In genomic region chr9:108280071-108280828, GRCm38 (mm10) we compare ENCODE assay signal across 8 mouse cellular contexts. TPM values are rescaled to one million over a fixed set of nuclear protein-coding genes. Genes with fewer than 3 reads are reported as not detected.
DNase-seq lines count a peak whose midpoint lies in the region; ATAC-seq lines count a peak whose summit lies in the region.

No protein-coding gene starts in this region.

- peak overlapping the region; percentile 42; the same call in 1 of the 2 replicates for H3K27ac ChIP-seq in heart, embryonic 10.5 days
- peak overlapping the region; percentile 74 for H3K27ac ChIP-seq in stomach, embryonic 16.5 days (ENCODE audit: low read length)

- H3K4me2 ChIP-seq in stomach, embryonic 16.5 days (ENCODE audit: low read depth, low read length): no peak overlapping the region

- no peaks in the 10 kb centered on the region for H3K27me3 ChIP-seq in heart, embryonic 10.5 days (ENCODE audit: insufficient read depth, poor library complexity, severe bottlenecking)
- H3K27me3 ChIP-seq in stomach, embryonic 16.5 days (ENCODE audit: control insufficient read depth, insufficient read depth, low read length): no peaks in the 10 kb centered on the region

- peak; percentile 61 for DNase-seq in 3134 (ENCODE audit: extremely low read depth, insufficient read length, low spot score)
- DNase-seq in adrenal gland, adult (ENCODE audit: inconsistent age in 2 of 2, low spot score in 1 of 2): peak; percentile 55 to 90
- no peak for DNase-seq in heart, embryonic 10.5 days (ENCODE audit: low spot score)
- peak; percentile 87 for DNase-seq in kidney, postnatal 14 days
- DNase-seq in left cerebral cortex, adult 9 months (ENCODE audit: low spot score in 2 of 2): no peak
- DNase-seq in layer of hippocampus, postnatal 25 days (ENCODE audit: extremely low spot score in 1 of 2, low spot score in 1 of 2): no peak

- ATAC-seq in stomach, embryonic 16.5 days (ENCODE audit: insufficient read depth, low FRiP score): peak; percentile 70
- no peak for ATAC-seq in erythroblast, adult 5-6 weeks (replicated peaks; ENCODE audit: low FRiP score, poor library complexity, severe bottlenecking)

- WGBS in heart, embryonic 10.5 days: 34% methylated on average over 8 of the region's 8 CpGs
- 30% methylated on average over 8 of the region's 8 CpGs for WGBS in stomach, embryonic 16.5 days

- peaks cover 13% of the 10 kb centered on the region for H3K4me1 ChIP-seq in heart, embryonic 10.5 days
- 0 out of 2 replicates have a peak, but pooled peaks cover 5% of the 10 kb centered on the region for H3K4me1 ChIP-seq in stomach, embryonic 16.5 days (ENCODE audit: control insufficient read depth, insufficient read depth, low read length)

- H3K4me3 ChIP-seq in heart, embryonic 10.5 days: no peak overlapping the region
- no peak overlapping the region for H3K4me3 ChIP-seq in stomach, embryonic 16.5 days (replicated peaks; ENCODE audit: low read length)

- no peaks in the 10 kb centered on the region for H3K9me3 ChIP-seq in heart, embryonic 10.5 days
- H3K9me3 ChIP-seq in stomach, embryonic 16.5 days (replicated peaks; ENCODE audit: control insufficient read depth, low read length): no peaks in the 10 kb centered on the region

- no peaks in the 10 kb centered on the region for H3K36me3 ChIP-seq in heart, embryonic 10.5 days
- H3K36me3 ChIP-seq in stomach, embryonic 16.5 days (ENCODE audit: control insufficient read depth, insufficient read depth, low read length): no peaks in the 10 kb centered on the region

- H3K9ac ChIP-seq in stomach, embryonic 16.5 days (ENCODE audit: low read length): no peak overlapping the region

RNA-seq across cellular contexts. Expression of gene Nicn1, which starts 10.0 kb away (rescaled TPM):
- 21.4 and 24.2 TPM in 2 replicates for polyA plus RNA-seq in heart, embryonic 10.5 days (2016; fragmentation: Nextera tagmentation; extraction: Ambion mirVana)
- 33.1 and 36.1 TPM in 2 replicates for polyA plus RNA-seq in stomach, embryonic 16.5 days (2015; fragmentation: Nextera tagmentation; extraction: Ambion mirVana)
- 100 to 1,000 TPM in 1 of 2 experiments, 10 to 100 TPM in 1; 93.0 to 121 TPM for total RNA-seq in layer of hippocampus, postnatal 25 days (2021)
- total RNA-seq in erythroblast, adult 5-6 weeks (2015; ENCODE audit: low replicate concordance): 0.58 TPM in 1 of 2 replicates, not detected in the other
- 1.0 TPM in 1 of 2 replicates, not detected in the other for total RNA-seq in erythroblast, adult 5-6 weeks (2017; ENCODE audit: low replicate concordance)

RNA-seq across cellular contexts. Expression of gene Amt, which starts 16.4 kb away (rescaled TPM):
- 15.3 and 16.1 TPM in 2 replicates for polyA plus RNA-seq in heart, embryonic 10.5 days (2016; fragmentation: Nextera tagmentation; extraction: Ambion mirVana)
- 18.8 and 21.6 TPM in 2 replicates for polyA plus RNA-seq in stomach, embryonic 16.5 days (2015; fragmentation: Nextera tagmentation; extraction: Ambion mirVana)
- 10 to 100 TPM; 28.5 to 31.6 TPM for total RNA-seq in layer of hippocampus, postnatal 25 days (2021)
- total RNA-seq in erythroblast, adult 5-6 weeks (2015; ENCODE audit: low replicate concordance): not detected in 2 replicates
- 0.51 TPM in 1 of 2 replicates, not detected in the other for total RNA-seq in erythroblast, adult 5-6 weeks (2017; ENCODE audit: low replicate concordance)

RNA-seq across cellular contexts. Expression of gene Dag1, which starts 16.5 kb away (rescaled TPM):
- 128 and 197 TPM in 2 replicates for polyA plus RNA-seq in heart, embryonic 10.5 days (2016; fragmentation: Nextera tagmentation; extraction: Ambion mirVana)
- 90.8 and 91.8 TPM in 2 replicates for polyA plus RNA-seq in stomach, embryonic 16.5 days (2015; fragmentation: Nextera tagmentation; extraction: Ambion mirVana)
- 10 to 100 TPM; 90.4 to 95.2 TPM for total RNA-seq in layer of hippocampus, postnatal 25 days (2021)
- total RNA-seq in erythroblast, adult 5-6 weeks (2015; ENCODE audit: low replicate concordance): 1.7 and 6.7 TPM in 2 replicates
- 1.7 TPM in 2 replicates for total RNA-seq in erythroblast, adult 5-6 weeks (2017; ENCODE audit: low replicate concordance)

RNA-seq across cellular contexts. Expression of gene Rhoa, which starts 25.7 kb away (rescaled TPM):
- 277 and 285 TPM in 2 replicates for polyA plus RNA-seq in heart, embryonic 10.5 days (2016; fragmentation: Nextera tagmentation; extraction: Ambion mirVana)
- 493 and 511 TPM in 2 replicates for polyA plus RNA-seq in stomach, embryonic 16.5 days (2015; fragmentation: Nextera tagmentation; extraction: Ambion mirVana)
- 100 to 1,000 TPM; 167 to 187 TPM for total RNA-seq in layer of hippocampus, postnatal 25 days (2021)
- 149 and 157 TPM in 2 replicates for total RNA-seq in erythroblast, adult 5-6 weeks (2015; ENCODE audit: low replicate concordance)
- total RNA-seq in erythroblast, adult 5-6 weeks (2017; ENCODE audit: low replicate concordance): 238 and 268 TPM in 2 replicates

RNA-seq across cellular contexts. Expression of gene Tcta, which starts 25.7 kb away (rescaled TPM):
- 28.2 and 30.3 TPM in 2 replicates for polyA plus RNA-seq in heart, embryonic 10.5 days (2016; fragmentation: Nextera tagmentation; extraction: Ambion mirVana)
- polyA plus RNA-seq in stomach, embryonic 16.5 days (2015; fragmentation: Nextera tagmentation; extraction: Ambion mirVana): 46.8 and 46.9 TPM in 2 replicates
- total RNA-seq in layer of hippocampus, postnatal 25 days (2021): 10 to 100 TPM; 36.0 to 37.9 TPM
- total RNA-seq in erythroblast, adult 5-6 weeks (2015; ENCODE audit: low replicate concordance): 6.1 and 9.2 TPM in 2 replicates
- 4.1 and 4.5 TPM in 2 replicates for total RNA-seq in erythroblast, adult 5-6 weeks (2017; ENCODE audit: low replicate concordance)

Comparison
In these comparisons a context has a peak if more than half of its experiments do, and no peak if none do; other contexts are left out.
1. DNase-seq: peak in 3134 (single experiment), adrenal gland, adult (2 of 2) and kidney, postnatal 14 days (single experiment); none in heart, embryonic 10.5 days (single experiment), left cerebral cortex, adult 9 months (0 of 2) and layer of hippocampus, postnatal 25 days (0 of 2).
2. RNA of gene Nicn1, which starts 10.0 kb away (total RNA-seq): 93.0 to 121 TPM in layer of hippocampus, postnatal 25 days; 0.58 to 1.0 TPM in erythroblast, adult 5-6 weeks; every median in the first group is over 10 times any median in the second.
3. RNA of gene Amt, which starts 16.4 kb away (total RNA-seq): 28.5 to 31.6 TPM in layer of hippocampus, postnatal 25 days; 0.51 TPM in erythroblast, adult 5-6 weeks; every median in the first group is over 10 times any median in the second.
4. RNA of gene Dag1, which starts 16.5 kb away (total RNA-seq): 90.4 to 95.2 TPM in layer of hippocampus, postnatal 25 days; 1.7 to 6.7 TPM in erythroblast, adult 5-6 weeks; every median in the first group is over 10 times any median in the second.